Mouse (Mus musculus): ENCODE measurements around the gene Fkbp10.

Gene Fkbp10

GRCm38 (mm10) chr11:100394353-100395074 is 21.0 kb upstream of the Fkbp10 start:
- DNase-seq (ENCODE audit: low read depth) = no peak

- DNase-seq (ENCODE audit: low read depth) = no peak
Measured at GRCm38 (mm10) chr11:100395200-100395599, 20.3 kb upstream of the Fkbp10 start.

- no peak for DNase-seq (ENCODE audit: low read depth)
Measured at GRCm38 (mm10) chr11:100395861-100396631, 19.5 kb upstream of the Fkbp10 start.

- no peak for DNase-seq (ENCODE audit: low read depth)
Measured at GRCm38 (mm10) chr11:100396886-100397599, 18.5 kb upstream of the Fkbp10 start.

GRCm38 (mm10) chr11:100397600-100398389 is 17.7 kb upstream of the Fkbp10 start, which contains the start of gene Jup:
Gene Jup, minus strand, starts transcription at chr11:100397763.
- DNase-seq (ENCODE audit: low read depth) = peak; percentile 93

GRCm38 (mm10) chr11:100398517-100398916 is 17.0 kb upstream of the Fkbp10 start:
- no peak for DNase-seq (ENCODE audit: low read depth)

- DNase-seq (ENCODE audit: low read depth) = peak; percentile 65
Measured at GRCm38 (mm10) chr11:100399320-100399719, 16.2 kb upstream of the Fkbp10 start.

- no peak for DNase-seq (ENCODE audit: low read depth)
Measured at GRCm38 (mm10) chr11:100399727-100400538, 15.6 kb upstream of the Fkbp10 start.

GRCm38 (mm10) chr11:100400842-100401241 is 14.7 kb upstream of the Fkbp10 start:
- DNase-seq (ENCODE audit: low read depth) = no peak

- DNase-seq (ENCODE audit: low read depth) = no peak
Measured at GRCm38 (mm10) chr11:100402240-100402639, 13.3 kb upstream of the Fkbp10 start.

- no peak for DNase-seq (ENCODE audit: low read depth)
Measured at GRCm38 (mm10) chr11:100402682-100403081, 12.8 kb upstream of the Fkbp10 start.

GRCm38 (mm10) chr11:100403445-100404134 is 11.9 kb upstream of the Fkbp10 start:
- no peak for DNase-seq (ENCODE audit: low read depth)

- DNase-seq (ENCODE audit: low read depth) = no peak
Measured at GRCm38 (mm10) chr11:100404456-100405074, 10.9 kb upstream of the Fkbp10 start.

GRCm38 (mm10) chr11:100406273-100406672 is 9.2 kb upstream of the Fkbp10 start:
- no peak for DNase-seq (ENCODE audit: low read depth)

- DNase-seq (ENCODE audit: low read depth) = no peak
Measured at GRCm38 (mm10) chr11:100406995-100407705, 8.3 kb upstream of the Fkbp10 start.

GRCm38 (mm10) chr11:100408076-100408834 is 7.2 kb upstream of the Fkbp10 start:
- DNase-seq (ENCODE audit: low read depth) = peak; percentile 73

- DNase-seq (ENCODE audit: low read depth) = no peak
Measured at GRCm38 (mm10) chr11:100408835-100409462, 6.5 kb upstream of the Fkbp10 start.

GRCm38 (mm10) chr11:100409686-100410085 is 5.8 kb upstream of the Fkbp10 start:
- DNase-seq (ENCODE audit: low read depth) = no peak
